16 mouse cellular contexts compared by ENCODE assay signal in the genomic region with DNA sequence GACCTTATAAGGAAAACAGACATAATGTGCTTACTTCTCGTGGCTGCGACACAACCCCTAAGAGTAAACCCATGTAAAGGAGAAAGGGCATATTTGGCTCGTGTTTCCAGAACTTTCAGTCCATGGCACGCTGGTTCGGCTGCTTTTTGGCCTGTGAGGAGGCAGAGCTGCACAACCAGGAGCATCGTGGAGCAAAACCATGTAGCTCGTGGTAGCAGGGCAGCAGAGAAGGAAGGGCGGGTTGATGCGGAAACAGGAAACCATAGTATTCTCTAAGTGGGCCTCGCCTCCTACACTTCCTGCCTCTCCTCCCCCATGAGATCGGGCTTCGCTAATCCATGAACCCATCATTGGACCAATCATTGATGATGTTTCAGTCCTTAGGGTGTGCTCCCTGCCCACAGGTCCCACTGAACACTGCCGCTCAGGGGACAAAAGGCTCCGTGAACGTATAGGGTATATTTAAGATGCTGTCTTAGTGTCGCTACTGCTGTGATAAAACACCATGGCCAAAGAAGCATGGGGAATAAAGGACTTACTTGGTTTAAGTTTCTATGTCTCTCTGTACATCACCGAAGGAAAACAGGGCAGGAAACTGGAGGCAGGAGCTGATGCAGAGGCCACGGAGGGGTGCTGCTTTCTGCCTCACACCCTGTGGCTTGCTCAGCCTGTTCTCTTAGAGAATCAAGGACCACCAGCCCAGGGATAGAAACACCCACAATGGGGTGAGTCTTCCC. TPM values are rescaled to one million over a fixed set of nuclear protein-coding genes. Genes with fewer than 3 reads are reported as not detected.
DNase-seq lines count a peak whose midpoint lies in the region; ATAC-seq and TF ChIP-seq lines count a peak whose summit lies in the region.
"Had no signal": no experiment of that assay in that cellular context is flagged by ENCODE, and none has a peak within 500 bp of the region (broad histone marks: within the 10 kb centered on the region; RNA-seq: fewer than 3 reads in every experiment).

No protein-coding gene starts in this region.

- H3K9me3 ChIP-seq in liver, embryonic 11.5 days (ENCODE audit: control insufficient read depth, low read length): no peaks in the 10 kb centered on the region
- H3K9me3 ChIP-seq: heart, embryonic 13.5 days; liver, embryonic 13.5 days had no signal

- peak overlapping the region; percentile 1; the same call in 1 of the 2 replicates for H3K4me2 ChIP-seq in liver, embryonic 11.5 days
- H3K4me2 ChIP-seq: heart, embryonic 13.5 days; liver, embryonic 13.5 days; midbrain, embryonic 11.5 days had no signal

- peaks cover 4% of the 10 kb centered on the region; the same call in 1 of the 2 replicates for H3K4me1 ChIP-seq in liver, embryonic 11.5 days (replicated peaks; ENCODE audit: control insufficient read depth, insufficient read depth, low read length)
- H3K4me1 ChIP-seq in thymus, adult 2 months (replicated peaks; ENCODE audit: control insufficient read depth, insufficient read depth, low read length): peaks cover 14% of the 10 kb centered on the region

- no peak overlapping the region for H3K9ac ChIP-seq in liver, embryonic 11.5 days (ENCODE audit: low read depth, low read length)
- H3K9ac ChIP-seq: heart, embryonic 13.5 days; liver, embryonic 13.5 days had no signal

- no peaks in the 10 kb centered on the region for H3K27me3 ChIP-seq in liver, embryonic 11.5 days (replicated peaks; ENCODE audit: control insufficient read depth, insufficient read depth, low read length)
- no peaks in the 10 kb centered on the region for H3K27me3 ChIP-seq in thymus, adult 2 months (ENCODE audit: control insufficient read depth, insufficient read depth, low read length)
- H3K27me3 ChIP-seq: heart, embryonic 13.5 days; liver, embryonic 13.5 days had no signal

- H3K4me3 ChIP-seq in liver, embryonic 11.5 days (ENCODE audit: low read depth, low read length): no peak overlapping the region
- no peak overlapping the region for H3K4me3 ChIP-seq in thymus, adult 2 months (ENCODE audit: control insufficient read depth, insufficient read depth, low read length)
- H3K4me3 ChIP-seq: heart, embryonic 13.5 days; liver, embryonic 13.5 days had no signal

- H3K36me3 ChIP-seq in liver, embryonic 11.5 days (ENCODE audit: control insufficient read depth, insufficient read depth, low read length): no peaks in the 10 kb centered on the region
- H3K36me3 ChIP-seq in thymus, adult 2 months (ENCODE audit: control insufficient read depth, insufficient read depth, low read length): no peaks in the 10 kb centered on the region
- H3K36me3 ChIP-seq: heart, embryonic 13.5 days; liver, embryonic 13.5 days had no signal

- no peak for TF ChIP-seq POLR2A in thymus, adult 2 months (IDR thresholded peaks at IDR 0.05; ENCODE audit: control insufficient read depth, extremely low read depth, insufficient read depth, low read length, poor library complexity)

- no peak for DNase-seq in liver, embryonic 11.5 days (ENCODE audit: low spot score)
- no peak for DNase-seq in liver
- peak; percentile 27 to 36 for DNase-seq in CD8-positive naive resting alpha-beta T cell, adult 2 months (ENCODE audit: low read depth in 2 of 2, low spot score in 2 of 2)
- peak; percentile 39 for DNase-seq in thymus, adult 2 months
- no peak for DNase-seq in frontal cortex, postnatal 36 days (ENCODE audit: low spot score in 2 of 2)
- DNase-seq in retina, embryonic 14.5 days (ENCODE audit: low spot score): no peak
- DNase-seq in testis, postnatal 10 days (ENCODE audit: low spot score): no peak
- DNase-seq: adrenal gland, adult 8-10 months; gastrocnemius, postnatal 14 days; kidney, adult 2 months; liver, embryonic 13.5 days; retina, postnatal 1 day had no signal

- no peak for ATAC-seq in liver, embryonic 11.5 days (replicated peaks; ENCODE audit: low FRiP score)
- ATAC-seq in inflammation-experienced regulatory T-cells, adult 6 months: peak; percentile 77
- ATAC-seq: forebrain, embryonic 16.5 days had no signal

- H3K27ac ChIP-seq in liver, embryonic 11.5 days (ENCODE audit: low read depth, low read length): no peak overlapping the region
- peak overlapping the region; percentile 70; the same call in 1 of the 2 replicates for H3K27ac ChIP-seq in thymus, adult 2 months (ENCODE audit: control insufficient read depth, insufficient read depth, low read length)
- H3K27ac ChIP-seq: heart, embryonic 13.5 days; liver, embryonic 13.5 days had no signal

- TF ChIP-seq CTCF in thymus, adult 2 months (IDR thresholded peaks at IDR 0.05; ENCODE audit: borderline replicate concordance, control insufficient read depth, extremely low read depth, insufficient read depth, low read length, poor library complexity): no peak

- WGBS in liver, embryonic 11.5 days: 56% methylated on average over 18 of the region's 18 CpGs
- 58% methylated on average over 18 of the region's 18 CpGs for WGBS in thymus, adult 2 months

RNA-seq across cellular contexts. Expression of gene Cpsf6, which starts 18.4 kb away (rescaled TPM):
- 135 and 155 TPM in 2 replicates for polyA plus RNA-seq in liver, embryonic 11.5 days (2014; fragmentation: Nextera tagmentation; extraction: Ambion mirVana)
- 100 to 1,000 TPM; 103 to 132 (median 120) TPM for polyA plus RNA-seq in inflammation-experienced regulatory T-cells, adult 6 months (2017; shearing (Covaris generic))
- 171 and 218 TPM in 2 replicates for polyA plus RNA-seq in thymus, adult 2 months (2012; rRNA removed)

Comparison
In these comparisons a context has a peak if more than half of its experiments do, and no peak if none do; other contexts are left out.
1. DNase-seq: peak in CD8-positive naive resting alpha-beta T cell, adult 2 months (2 of 2) and thymus, adult 2 months (single experiment); none in liver, embryonic 11.5 days (single experiment), liver (single experiment), frontal cortex, postnatal 36 days (0 of 2), retina, embryonic 14.5 days (single experiment) and testis, postnatal 10 days (single experiment).